Mouse (Mus musculus): ENCODE results near the gene 2310022B05Rik.

2310022B05Rik gene

GRCm38 (mm10) chr8:124586556-124586955 is 76.6 kb downstream of the 2310022B05Rik start:
- no peak for DNase-seq
